Mouse (Mus musculus) kidney, adult 18-20 months (tissue): ENCODE measurements around the gene Ranbp17.
A peak's percentile ranks its signal among the peaks of the same experiment; 100 is the strongest.

ENCODE experiments used
- DNase-seq: peaks from one replicate; pipeline ENCODE4 v3.0.0; 2021

Gene Ranbp17

GRCm38 (mm10) chr11:33195531-33196446 is 317.8 kb downstream of the Ranbp17 start:
- no peak for DNase-seq

- no peak for DNase-seq
Observed at GRCm38 (mm10) chr11:33195061-33195460, 318.5 kb downstream of the Ranbp17 start.

GRCm38 (mm10) chr11:33193695-33194094 is 319.9 kb downstream of the Ranbp17 start:
- DNase-seq = no peak

GRCm38 (mm10) chr11:33181804-33182203 is 331.7 kb downstream of the Ranbp17 start:
- DNase-seq = no peak

GRCm38 (mm10) chr11:33180701-33181116 is 332.8 kb downstream of the Ranbp17 start:
- DNase-seq = no peak

GRCm38 (mm10) chr11:33179802-33180201 is 333.7 kb downstream of the Ranbp17 start:
- no peak for DNase-seq

- peak; percentile 18 for DNase-seq
Observed at GRCm38 (mm10) chr11:33176525-33177245, 336.9 kb downstream of the Ranbp17 start.

GRCm38 (mm10) chr11:33175768-33176167 is 337.8 kb downstream of the Ranbp17 start:
- DNase-seq = no peak

GRCm38 (mm10) chr11:33170489-33170888 is 343.1 kb downstream of the Ranbp17 start:
- DNase-seq = peak; percentile 60

GRCm38 (mm10) chr11:33162998-33163506 is 350.5 kb downstream of the Ranbp17 start, which contains the start of gene Npm1:
Npm1 (minus strand) TSS chr11:33163206.
- peak; percentile 99 for DNase-seq

- DNase-seq = peak; percentile 74
Observed at GRCm38 (mm10) chr11:33162211-33162997, 351.1 kb downstream of the Ranbp17 start.
